Mouse (Mus musculus): ENCODE measurements around the gene Fstl4.

Fstl4 gene

GRCm38 (mm10) chr11:52773073-52773472 is 8.6 kb downstream of the Fstl4 start:
- no peak for DNase-seq

GRCm38 (mm10) chr11:52775291-52775690 is 10.9 kb downstream of the Fstl4 start:
- no peak for DNase-seq

- no peak for DNase-seq
Observed at GRCm38 (mm10) chr11:52782426-52782825, 18.0 kb downstream of the Fstl4 start.

GRCm38 (mm10) chr11:52794331-52794730 is 29.9 kb downstream of the Fstl4 start:
- DNase-seq = no peak

GRCm38 (mm10) chr11:52809542-52809941 is 45.1 kb downstream of the Fstl4 start:
- DNase-seq = no peak

GRCm38 (mm10) chr11:52816004-52816403 is 51.6 kb downstream of the Fstl4 start:
- no peak for DNase-seq

- no peak for DNase-seq
Observed at GRCm38 (mm10) chr11:52820336-52820905, 56.0 kb downstream of the Fstl4 start.

GRCm38 (mm10) chr11:52826591-52826990 is 62.2 kb downstream of the Fstl4 start:
- DNase-seq = no peak

- DNase-seq = no peak
Observed at GRCm38 (mm10) chr11:52831631-52832310, 67.3 kb downstream of the Fstl4 start.

- no peak for DNase-seq
Observed at GRCm38 (mm10) chr11:52832311-52832675, 67.9 kb downstream of the Fstl4 start.

- no peak for DNase-seq
Observed at GRCm38 (mm10) chr11:52848691-52849090, 84.3 kb downstream of the Fstl4 start.

GRCm38 (mm10) chr11:52850071-52850470 is 85.6 kb downstream of the Fstl4 start:
- no peak for DNase-seq

- no peak for DNase-seq
Observed at GRCm38 (mm10) chr11:52872846-52873512, 108.5 kb downstream of the Fstl4 start.

GRCm38 (mm10) chr11:52875916-52876765 is 111.7 kb downstream of the Fstl4 start:
- DNase-seq = no peak

GRCm38 (mm10) chr11:52877662-52878061 is 113.2 kb downstream of the Fstl4 start:
- no peak for DNase-seq

GRCm38 (mm10) chr11:52879958-52880357 is 115.5 kb downstream of the Fstl4 start:
- no peak for DNase-seq

GRCm38 (mm10) chr11:52886559-52887303 is 122.3 kb downstream of the Fstl4 start:
- peak; percentile 83 for DNase-seq

- no peak for DNase-seq
Observed at GRCm38 (mm10) chr11:52888150-52888549, 123.7 kb downstream of the Fstl4 start.

- no peak for DNase-seq
Observed at GRCm38 (mm10) chr11:52889527-52889926, 125.1 kb downstream of the Fstl4 start.

- DNase-seq = no peak
Observed at GRCm38 (mm10) chr11:52890156-52890555, 125.7 kb downstream of the Fstl4 start.

- no peak for DNase-seq
Observed at GRCm38 (mm10) chr11:52904101-52904500, 139.7 kb downstream of the Fstl4 start.

- DNase-seq = peak; percentile 34
Observed at GRCm38 (mm10) chr11:52910788-52911187, 146.4 kb downstream of the Fstl4 start.

- no peak for DNase-seq
Observed at GRCm38 (mm10) chr11:52914431-52914830, 150.0 kb downstream of the Fstl4 start.
